Mouse (Mus musculus) A20 (cell line): Measurements from ENCODE around the gene Chp2.

ENCODE experiments used
- DNase-seq: peaks from one replicate; pipeline ENCODE4 v3.0.0-alpha.2; 2011; ENCODE audit warnings: low read depth, low spot score

Chp2 gene

GRCm38 (mm10) chr7:122219315-122219801, at the start of gene Chp2:
TSS of gene Chp2 (plus strand) at chr7:122219496.
- no peak for DNase-seq

- DNase-seq: no peak
These were observed 48.6 kb upstream of the Chp2 start for GRCm38 (mm10) chr7:122170705-122171104.

GRCm38 (mm10) chr7:122171613-122172012, 47.7 kb upstream of the Chp2 start:
- DNase-seq: no peak

- DNase-seq: no peak
These were observed 38.6 kb upstream of the Chp2 start for GRCm38 (mm10) chr7:122180720-122181119.

GRCm38 (mm10) chr7:122184569-122184968, 34.7 kb upstream of the Chp2 start:
- no peak for DNase-seq

- DNase-seq: no peak
These were observed 33.3 kb upstream of the Chp2 start, which contains the start of gene Ern2 for GRCm38 (mm10) chr7:122186043-122186442. TSS of gene Ern2 (minus strand) at chr7:122186207.

GRCm38 (mm10) chr7:122189484-122189883, 29.8 kb upstream of the Chp2 start:
- peak; percentile 70 for DNase-seq

- no peak for DNase-seq
These were observed 28.2 kb upstream of the Chp2 start for GRCm38 (mm10) chr7:122191097-122191496.

- DNase-seq: no peak
These were observed 25.4 kb upstream of the Chp2 start for GRCm38 (mm10) chr7:122193919-122194318.

- DNase-seq: no peak
These were observed 22.5 kb upstream of the Chp2 start for GRCm38 (mm10) chr7:122196771-122197170.

GRCm38 (mm10) chr7:122197306-122197705, 22.0 kb upstream of the Chp2 start:
- DNase-seq: peak; percentile 70

- DNase-seq: peak; percentile 69
These were observed 20.0 kb upstream of the Chp2 start for GRCm38 (mm10) chr7:122199296-122199695.

- DNase-seq: no peak
These were observed 15.4 kb upstream of the Chp2 start for GRCm38 (mm10) chr7:122203936-122204335.

GRCm38 (mm10) chr7:122206121-122206520, 13.2 kb upstream of the Chp2 start:
- peak; percentile 21 for DNase-seq

- no peak for DNase-seq
These were observed 10.8 kb upstream of the Chp2 start for GRCm38 (mm10) chr7:122208276-122209021.

- DNase-seq: no peak
These were observed 6.9 kb downstream of the Chp2 start for GRCm38 (mm10) chr7:122226020-122226742.

GRCm38 (mm10) chr7:122226744-122227143, 7.4 kb downstream of the Chp2 start:
- no peak for DNase-seq

GRCm38 (mm10) chr7:122229306-122229705, 10.0 kb downstream of the Chp2 start:
- no peak for DNase-seq

GRCm38 (mm10) chr7:122229916-122230315, 10.6 kb downstream of the Chp2 start:
- no peak for DNase-seq

GRCm38 (mm10) chr7:122230866-122231265, 11.6 kb downstream of the Chp2 start:
- no peak for DNase-seq

GRCm38 (mm10) chr7:122238939-122239338, 19.6 kb downstream of the Chp2 start:
- DNase-seq: no peak

- DNase-seq: peak; percentile 49
These were observed 21.3 kb downstream of the Chp2 start for GRCm38 (mm10) chr7:122240413-122241119.
